Mouse (Mus musculus) testis, adult 2 months (tissue): ENCODE data around the gene Eefsec. TPM values are rescaled to one million over a fixed set of nuclear protein-coding genes. Genes with fewer than 3 reads are reported as not detected.

ENCODE experiments used
- H3K27ac ChIP-seq: fragments of 200-500 bp; 2 replicates; pipeline ENCODE4 v1.5.1; 2012; ENCODE audit warnings: low read depth, low read length; ENCODE audit not compliant: control insufficient read depth, insufficient read depth
- H3K27me3 ChIP-seq: fragments of 200-500 bp; 2 replicates; pipeline ENCODE4 v1.6.1; 2012; ENCODE audit warnings: mild to moderate bottlenecking, low read length, moderate library complexity; ENCODE audit not compliant: control insufficient read depth, insufficient read depth
- H3K36me3 ChIP-seq: fragments of 200-500 bp; 2 replicates; pipeline ENCODE4 v1.6.1; 2012; ENCODE audit warnings: mild to moderate bottlenecking, low read length; ENCODE audit not compliant: control insufficient read depth, insufficient read depth
- H3K4me1 ChIP-seq: fragments of 200-500 bp; 2 replicates; pipeline ENCODE4 v1.6.1; 2012; ENCODE audit warnings: low read length; ENCODE audit not compliant: control insufficient read depth, insufficient read depth
- H3K4me3 ChIP-seq: fragments of 200-500 bp; 2 replicates; pipeline ENCODE4 v1.5.1; 2012; ENCODE audit warnings: low read depth, mild to moderate bottlenecking, low read length, moderate library complexity, mixed read lengths; ENCODE audit not compliant: control insufficient read depth
- CTCF ChIP-seq: fragments of 200-500 bp; IDR thresholded peaks from 2 replicates; pipeline ENCODE4 v1.5.1; 2012; ENCODE audit warnings: low read depth, mild to moderate bottlenecking, inconsistent platforms, low read length, moderate library complexity; ENCODE audit not compliant: control insufficient read depth, insufficient read depth, insufficient replicate concordance
- POLR2A ChIP-seq: fragments of 200-500 bp; IDR thresholded peaks from 2 replicates; pipeline ENCODE4 v1.6.1; 2012; ENCODE audit warnings: low read depth, mild to moderate bottlenecking, inconsistent platforms, low read length, moderate library complexity; ENCODE audit not compliant: control insufficient read depth
- polyA plus RNA-seq: library from polyadenylated mRNA; depleted of rRNA; stranded (reverse); fragments of >200 nt; gene quantifications from 2 replicates; pipeline ENCODE4 v1.2.3, GENCODE M21; 2012

Eefsec gene
- polyA plus RNA-seq, 1 experiment = 43.4 TPM

GRCm38 (mm10) chr6:88311593-88311992 is 134.7 kb downstream of the Eefsec start:
- no peak for TF ChIP-seq POLR2A
- TF ChIP-seq CTCF = no peak
- Histone ChIP-seq H3K4me1 (no peaks in the 10 kb centered on the region), H3K36me3 (peaks cover 4% of the 10 kb centered on the region; the same call in 1 of the 2 replicates), H3K27ac (no peak overlapping the region), H3K27me3 (no peaks in the 10 kb centered on the region), H3K4me3 (no peak overlapping the region)

DNA sequence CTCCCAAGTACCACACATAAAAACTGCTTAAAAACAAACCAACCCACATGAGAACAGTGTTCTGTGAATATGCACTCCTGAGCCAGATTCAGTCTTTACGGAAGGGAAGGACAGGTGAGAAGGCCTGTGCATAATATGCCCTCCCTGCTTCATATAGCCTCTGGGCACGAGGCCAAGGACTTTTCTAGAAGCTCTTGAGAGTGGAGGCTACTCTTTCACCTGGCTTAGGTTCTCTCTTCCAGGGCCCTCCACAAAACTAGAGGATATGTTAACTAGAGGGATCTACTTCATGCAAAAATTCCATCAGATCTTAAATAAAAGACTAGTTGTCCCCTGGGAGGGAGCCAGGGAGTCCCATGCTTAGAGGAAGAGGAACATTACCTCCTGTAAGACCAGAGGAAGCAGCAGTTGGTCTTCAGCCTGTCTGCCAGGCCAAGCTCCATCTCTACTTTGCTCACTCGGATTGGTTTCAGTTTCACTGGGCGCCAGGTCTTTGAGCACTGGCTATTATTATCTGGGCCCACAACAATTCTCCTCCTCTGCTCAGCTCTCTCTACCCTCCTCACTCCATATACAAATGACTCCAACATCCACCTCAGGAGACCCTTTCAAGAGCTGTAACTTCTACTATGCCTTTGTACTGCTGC is 140.1 kb downstream of the Eefsec start:
- Histone ChIP-seq H3K27me3 (no peaks in the 10 kb centered on the region), H3K4me3 (no peak overlapping the region), H3K36me3 (no peaks in the 10 kb centered on the region), H3K4me1 (no peaks in the 10 kb centered on the region), H3K27ac (no peak overlapping the region)
- no peak for TF ChIP-seq CTCF
- TF ChIP-seq POLR2A = no peak

- Histone ChIP-seq H3K27me3 (no peaks in the 10 kb centered on the region), H3K36me3 (no peaks in the 10 kb centered on the region), H3K4me3 (no peak overlapping the region), H3K4me1 (no peaks in the 10 kb centered on the region), H3K27ac (no peak overlapping the region)
- TF ChIP-seq POLR2A (no peak), CTCF (no peak)
Observed at GRCm38 (mm10) chr6:88301234-88301633, 145.1 kb downstream of the Eefsec start.

DNA sequence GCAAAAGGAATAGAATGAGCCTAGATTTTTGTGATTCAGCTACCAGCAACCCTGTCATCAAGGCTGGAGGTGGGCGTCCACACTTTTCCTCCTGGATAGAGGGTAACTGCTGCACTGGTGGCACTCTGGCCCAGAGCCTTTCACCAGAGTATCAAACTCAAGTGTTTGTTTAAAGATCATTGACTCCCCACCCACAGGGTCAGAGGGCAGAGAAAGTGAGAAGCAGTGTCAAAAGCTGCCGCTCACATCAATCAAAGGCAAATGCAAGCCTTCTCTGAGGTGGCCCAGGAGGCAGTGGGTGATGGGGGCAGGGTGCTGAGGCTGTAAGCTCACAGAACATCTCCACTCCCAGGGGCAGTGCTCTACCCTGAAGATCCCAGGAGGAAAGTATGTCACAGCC is 146.8 kb downstream of the Eefsec start:
- H3K27me3 ChIP-seq = no peaks in the 10 kb centered on the region

DNA sequence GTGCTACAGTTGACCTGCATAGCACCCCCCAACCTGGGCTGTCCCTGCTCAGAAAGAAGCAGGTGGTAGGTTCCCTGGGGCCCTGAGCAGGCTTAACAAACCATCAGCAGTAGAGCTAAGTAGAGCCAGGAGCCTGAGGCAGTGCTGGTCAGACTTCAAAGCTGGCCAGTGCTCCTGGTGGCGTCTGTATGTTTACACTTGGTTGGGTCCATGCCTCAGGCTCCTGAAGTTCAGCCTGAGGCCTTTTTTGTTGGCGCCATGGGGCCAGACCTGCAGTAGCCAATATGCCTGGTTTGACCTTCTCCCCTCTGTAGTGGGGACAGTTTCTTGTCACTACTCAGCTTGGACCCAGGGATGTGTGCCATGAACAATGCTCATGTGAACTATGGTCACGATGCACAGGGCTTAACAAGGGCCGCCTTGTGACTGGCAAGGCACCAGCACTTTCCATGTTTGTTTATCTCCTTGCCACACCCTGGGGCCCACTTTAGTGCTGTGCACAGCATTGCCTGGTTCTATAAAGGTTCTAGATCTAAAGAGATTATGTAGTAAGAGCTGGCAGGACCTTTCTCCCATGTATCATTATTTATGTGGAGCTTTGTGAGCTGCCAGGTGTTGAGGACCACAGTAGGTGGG is 153.9 kb downstream of the Eefsec start:
- Histone ChIP-seq H3K4me1 (no peaks in the 10 kb centered on the region), H3K4me3 (no peak overlapping the region), H3K36me3 (no peaks in the 10 kb centered on the region), H3K27ac (no peak overlapping the region), H3K27me3 (no peaks in the 10 kb centered on the region)
- TF ChIP-seq POLR2A (no peak), CTCF (no peak)

More for the DNA sequence above, 146.8 kb downstream of the Eefsec start:
- no peak overlapping the region for H3K27ac ChIP-seq
- no peak overlapping the region for H3K4me3 ChIP-seq
- H3K36me3 ChIP-seq = no peaks in the 10 kb centered on the region
- H3K4me1 ChIP-seq = no peaks in the 10 kb centered on the region
- TF ChIP-seq POLR2A (no peak), CTCF (no peak)

DNA sequence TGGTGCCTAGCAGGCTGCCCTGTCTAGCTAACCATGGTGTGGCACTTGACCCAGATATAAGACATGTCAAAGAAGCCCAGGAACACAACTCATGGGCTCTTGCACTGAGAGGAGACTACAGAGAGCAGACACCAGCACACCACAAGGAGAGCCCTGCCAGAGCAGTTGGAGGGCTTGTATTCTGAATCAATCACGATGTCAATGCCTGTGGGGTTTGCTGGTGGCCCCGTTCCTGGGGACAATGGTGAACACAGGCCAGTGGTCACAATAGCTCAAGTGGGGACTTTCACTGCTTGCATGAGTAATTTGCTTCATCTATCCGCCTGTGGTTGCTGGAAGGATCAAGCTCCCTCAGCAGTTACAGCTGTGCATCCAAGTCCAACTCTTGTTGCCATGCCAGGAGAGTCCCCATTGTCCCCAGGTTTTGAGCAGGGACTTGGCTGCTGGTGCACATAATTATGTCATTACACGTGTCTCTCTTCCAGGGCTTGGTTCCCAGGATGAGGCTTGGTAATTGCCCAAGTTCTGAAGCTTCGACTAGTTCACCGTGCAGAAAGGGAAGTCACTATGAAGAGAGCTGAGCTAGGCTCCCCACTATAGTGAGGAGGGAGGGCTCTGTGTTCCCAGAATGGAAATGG is 156.1 kb downstream of the Eefsec start:
- Histone ChIP-seq H3K27ac (no peak overlapping the region), H3K27me3 (no peaks in the 10 kb centered on the region), H3K4me1 (no peaks in the 10 kb centered on the region), H3K36me3 (no peaks in the 10 kb centered on the region), H3K4me3 (no peak overlapping the region)
- TF ChIP-seq POLR2A = no peak
- no peak for TF ChIP-seq CTCF

DNA sequence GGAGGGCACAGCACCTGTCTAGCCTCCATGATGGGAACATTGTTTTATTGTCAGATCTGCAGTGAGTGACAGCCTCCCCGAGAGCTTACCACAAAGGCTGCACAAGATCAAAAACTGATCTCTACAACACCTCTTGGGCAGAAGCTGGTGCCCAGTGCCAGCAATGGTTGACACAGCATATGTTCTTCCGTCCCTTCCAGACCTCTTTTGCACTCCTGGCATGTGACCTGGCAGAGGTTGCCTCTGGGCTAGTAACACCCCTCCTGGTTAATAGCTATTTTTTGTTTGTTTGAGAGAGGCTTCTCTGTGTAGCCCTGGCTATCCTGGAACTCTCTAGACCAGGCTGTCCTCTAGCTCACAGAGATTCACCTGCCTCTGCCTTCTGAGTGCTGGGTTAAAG is 168.2 kb downstream of the Eefsec start:
- Histone ChIP-seq H3K36me3 (peaks cover 2% of the 10 kb centered on the region; the same call in 1 of the 2 replicates), H3K4me3 (no peak overlapping the region), H3K27me3 (no peaks in the 10 kb centered on the region), H3K27ac (no peak overlapping the region), H3K4me1 (no peaks in the 10 kb centered on the region; the same call in none of the 2 replicates)
- no peak for TF ChIP-seq CTCF
- no peak for TF ChIP-seq POLR2A

DNA sequence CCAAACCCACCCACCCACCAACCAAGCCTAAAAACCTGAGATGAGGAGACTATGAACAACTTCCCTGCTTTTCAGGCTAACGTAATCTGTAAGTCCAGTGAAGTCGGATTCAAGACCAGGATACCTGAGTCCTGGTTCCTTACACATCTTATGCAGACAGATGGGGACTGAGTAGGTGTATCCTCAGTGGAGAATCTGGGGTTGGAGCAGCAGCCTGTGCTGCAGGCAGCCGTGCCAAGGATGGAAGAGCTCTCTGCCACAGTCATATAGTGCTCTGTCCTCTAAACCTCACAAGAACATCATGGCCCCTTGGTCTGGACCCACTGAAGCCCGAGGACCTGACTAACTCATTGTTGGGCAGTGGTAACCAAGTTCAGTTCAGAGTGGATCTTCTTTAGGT is 169.1 kb downstream of the Eefsec start:
- no peaks in the 10 kb centered on the region; the same call in none of the 2 replicates for H3K4me1 ChIP-seq
- no peaks in the 10 kb centered on the region for H3K27me3 ChIP-seq
- TF ChIP-seq CTCF (no peak), POLR2A (no peak)
- H3K4me3 ChIP-seq = no peak overlapping the region
- H3K36me3 ChIP-seq = peaks cover 2% of the 10 kb centered on the region; the same call in 1 of the 2 replicates
- no peak overlapping the region for H3K27ac ChIP-seq
